Mouse (Mus musculus) hindbrain, embryonic 12.5 days (tissue): ENCODE results near the gene Eif2b3. TPM values are rescaled to one million over a fixed set of nuclear protein-coding genes. Genes with fewer than 3 reads are reported as not detected.

Experiments
- ATAC-seq: fragments of 200-750 bp; cut with Nextera tagmentation; 2 replicates; pipeline ENCODE4 v1.8.0; 2017; ENCODE audit warnings: moderate TSS enrichment; ENCODE audit not compliant: low FRiP score
- H3K27ac ChIP-seq: fragments of 300-500 bp; sonication (generic); 2 replicates; pipeline ENCODE4 v1.5.1; 2016; ENCODE audit warnings: mild to moderate bottlenecking
- H3K27me3 ChIP-seq: fragments of 300-500 bp; sonication (generic); 2 replicates; pipeline ENCODE4 v1.6.1; 2016; ENCODE audit warnings: mild to moderate bottlenecking
- H3K36me3 ChIP-seq: fragments of 300-500 bp; sonication (generic); 2 replicates; pipeline ENCODE4 v1.6.1; 2016; ENCODE audit warnings: mild to moderate bottlenecking
- H3K4me1 ChIP-seq: fragments of 300-500 bp; sonication (generic); 2 replicates; pipeline ENCODE4 v1.6.1; 2016
- H3K4me2 ChIP-seq: fragments of 300-500 bp; sonication (generic); replicated peaks from 2 replicates; pipeline ENCODE4 v1.6.1; 2016; ENCODE audit warnings: mild to moderate bottlenecking
- H3K4me3 ChIP-seq: fragments of 300-500 bp; sonication (generic); 2 replicates; pipeline ENCODE4 v1.5.1; 2016; ENCODE audit warnings: mild to moderate bottlenecking
- H3K9ac ChIP-seq: fragments of 300-500 bp; sonication (generic); 2 replicates; pipeline ENCODE4 v1.6.1; 2016; ENCODE audit warnings: mild to moderate bottlenecking, moderate library complexity
- H3K9me3 ChIP-seq: fragments of 300-500 bp; sonication (generic); replicated peaks from 2 replicates; pipeline ENCODE4 v1.6.1; 2016; ENCODE audit warnings: mild to moderate bottlenecking
- WGBS: fragments of 180-500 bp; shearing (Covaris S2); methylation state at CpG from one replicate; pipeline ENCODE4 v1.1.7; 2016; 5-methylcytosine and 5-hydroxymethylcytosine counted together
- polyA plus RNA-seq: library from polyadenylated mRNA; unstranded; fragments of >200 nt; fragmentation: Nextera tagmentation; extraction: Ambion mirVana; gene quantifications from 2 replicates; pipeline ENCODE4 v1.2.1, GENCODE M21; 2016

Gene Eif2b3
- polyA plus RNA-seq, 1 experiment from 2014 or later = 41.5 TPM

DNA sequence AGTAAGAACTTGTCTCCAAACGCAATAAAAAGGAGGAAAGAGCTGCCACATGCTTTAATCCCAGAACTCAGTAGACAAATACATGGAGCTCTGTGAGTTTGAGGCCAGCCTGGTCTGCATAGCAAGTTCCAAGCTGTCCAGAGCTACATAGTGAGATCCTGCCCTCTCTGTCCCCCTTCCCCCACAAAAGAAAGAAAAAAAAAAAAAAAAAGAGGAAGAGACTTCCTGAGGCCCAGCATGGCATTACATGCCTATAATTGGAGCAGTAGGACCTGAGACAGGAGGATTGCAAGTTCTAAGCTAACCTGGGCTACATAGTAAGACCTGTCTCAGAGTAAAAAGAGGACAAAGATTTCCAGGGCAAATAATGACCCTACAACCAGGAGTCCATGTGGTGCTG lies 50.4 kb downstream of the Eif2b3 start:
- no peak overlapping the region for H3K9ac ChIP-seq
- H3K36me3 ChIP-seq = peaks cover 59% of the 10 kb centered on the region
- no peaks in the 10 kb centered on the region for H3K4me1 ChIP-seq
- no peaks in the 10 kb centered on the region for H3K27me3 ChIP-seq
- H3K27ac ChIP-seq = no peak overlapping the region
- ATAC-seq = no peak
- H3K9me3 ChIP-seq = no peaks in the 10 kb centered on the region
- WGBS = 82% methylated on average over 1 of the region's 1 CpGs
- no peak overlapping the region for H3K4me2 ChIP-seq
- H3K4me3 ChIP-seq = no peak overlapping the region

DNA sequence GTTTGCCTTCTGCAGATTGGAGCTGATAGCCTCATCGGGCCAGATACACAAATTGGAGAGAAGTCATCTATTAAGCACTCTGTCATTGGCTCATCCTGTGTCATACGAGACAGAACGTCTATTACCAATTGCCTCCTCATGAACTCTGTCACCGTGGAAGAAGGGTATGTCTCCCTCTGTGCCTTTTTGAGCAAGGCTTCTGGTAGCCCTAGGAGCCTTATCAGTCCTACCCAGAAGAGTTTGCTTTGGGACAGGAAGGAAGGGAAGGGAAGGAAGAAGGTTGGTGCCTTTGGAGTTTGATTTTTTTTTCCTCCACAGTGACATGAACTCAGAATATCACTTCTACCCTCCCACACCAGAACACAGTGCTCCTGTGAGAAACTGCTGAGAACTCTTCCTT lies 51.4 kb downstream of the Eif2b3 start:
- Histone ChIP-seq H3K36me3 (peaks cover 57% of the 10 kb centered on the region), H3K4me2 (no peak overlapping the region), H3K27ac (no peak overlapping the region), H3K27me3 (no peaks in the 10 kb centered on the region), H3K9me3 (no peaks in the 10 kb centered on the region), H3K9ac (no peak overlapping the region), H3K4me1 (no peaks in the 10 kb centered on the region), H3K4me3 (no peak overlapping the region)
- WGBS = 86% methylated on average over 4 of the region's 4 CpGs
- ATAC-seq = no peak

DNA sequence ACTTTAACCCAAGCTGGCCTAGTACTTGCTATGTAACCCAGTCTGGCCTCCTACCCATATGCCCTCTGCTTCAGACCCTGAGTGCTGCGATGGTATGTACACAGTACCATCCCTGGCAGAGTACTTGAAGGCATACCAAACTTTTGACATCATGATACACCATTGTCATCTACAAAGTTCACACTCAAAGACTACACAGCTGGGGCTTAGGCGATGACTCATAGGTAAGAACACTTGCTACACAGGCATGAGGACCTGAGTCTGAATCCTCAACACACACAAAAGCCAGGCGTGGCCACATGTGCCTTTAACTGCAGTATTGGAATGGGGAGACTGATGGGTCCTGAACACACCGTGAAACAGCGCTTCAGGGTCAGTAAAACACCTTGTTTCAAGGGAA lies 52.0 kb downstream of the Eif2b3 start:
- Histone ChIP-seq H3K27ac (no peak overlapping the region), H3K9ac (no peak overlapping the region), H3K9me3 (no peaks in the 10 kb centered on the region), H3K36me3 (peaks cover 56% of the 10 kb centered on the region), H3K4me1 (no peaks in the 10 kb centered on the region), H3K4me2 (no peak overlapping the region), H3K27me3 (no peaks in the 10 kb centered on the region), H3K4me3 (no peak overlapping the region)
- no peak for ATAC-seq
- 95% methylated on average over 5 of the region's 5 CpGs for WGBS

DNA sequence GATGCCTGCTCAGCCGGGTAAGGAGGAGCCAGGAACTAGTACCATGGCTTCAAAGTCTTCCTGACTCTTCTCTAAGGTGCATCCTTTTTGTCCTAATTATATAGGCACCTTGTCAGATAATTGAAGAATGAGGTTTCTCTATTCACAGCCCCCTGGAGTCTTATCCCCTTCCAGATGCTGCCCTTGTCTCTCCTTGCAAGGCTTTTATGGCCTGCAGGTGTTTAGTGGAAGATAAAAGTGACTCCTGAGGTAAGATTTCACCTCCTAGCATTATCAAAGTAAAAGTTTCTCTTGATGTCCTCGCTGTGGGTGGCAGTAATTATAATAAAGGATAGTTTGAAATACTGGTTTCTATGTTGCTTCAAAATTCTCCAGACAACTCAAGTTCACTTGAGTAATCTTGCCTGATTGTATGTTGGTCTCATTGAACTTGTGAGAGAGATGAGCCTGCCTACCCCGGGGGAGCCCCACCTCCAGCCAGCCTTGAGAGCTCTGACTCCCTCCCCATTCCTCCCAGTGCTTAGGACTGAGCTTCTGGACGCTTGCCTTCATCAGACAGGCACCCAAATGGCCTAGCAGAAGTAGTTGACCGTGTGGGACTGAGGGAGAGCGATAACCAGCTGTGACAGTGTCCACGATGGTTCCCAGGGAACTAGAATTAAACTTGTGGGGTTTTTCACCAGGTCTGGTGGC lies 68.9 kb downstream of the Eif2b3 start:
- WGBS = 78% methylated on average over 7 of the region's 7 CpGs
- no peaks in the 10 kb centered on the region for H3K4me1 ChIP-seq
- ATAC-seq = no peak

DNA sequence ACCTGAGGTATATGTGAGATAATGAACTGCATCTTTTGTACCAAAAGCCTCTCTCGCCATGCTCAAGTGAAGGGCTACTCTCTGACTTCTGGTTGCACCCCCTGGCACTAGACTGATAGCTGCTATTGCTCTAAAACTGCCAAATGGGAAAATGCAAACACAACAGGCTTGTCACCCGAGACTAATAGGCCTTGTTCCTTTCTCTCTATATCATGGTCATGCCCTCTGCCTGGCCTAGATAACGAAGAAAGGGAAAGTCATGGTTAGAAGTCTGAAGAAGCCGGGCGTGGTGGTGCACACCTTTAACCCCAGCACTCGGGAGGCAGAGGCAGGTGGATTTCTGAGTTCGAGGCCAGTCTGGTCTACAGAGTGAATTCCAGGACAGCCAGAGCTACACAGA lies 71.4 kb downstream of the Eif2b3 start:
- peaks cover 4% of the 10 kb centered on the region for H3K4me1 ChIP-seq
- H3K4me2 ChIP-seq = no peak overlapping the region
- H3K27me3 ChIP-seq = peaks cover 11% of the 10 kb centered on the region
- no peak overlapping the region for H3K9ac ChIP-seq
- 80% methylated on average over 7 of the region's 7 CpGs for WGBS
- no peak overlapping the region for H3K27ac ChIP-seq
- H3K36me3 ChIP-seq = peaks cover 8% of the 10 kb centered on the region
- ATAC-seq = no peak
- no peak overlapping the region for H3K4me3 ChIP-seq
- no peaks in the 10 kb centered on the region for H3K9me3 ChIP-seq

More for the DNA sequence above, 68.9 kb downstream of the Eif2b3 start:
- Histone ChIP-seq H3K4me2 (no peak overlapping the region), H3K9ac (no peak overlapping the region), H3K27ac (no peak overlapping the region), H3K36me3 (peaks cover 13% of the 10 kb centered on the region), H3K27me3 (no peaks in the 10 kb centered on the region), H3K4me3 (no peak overlapping the region), H3K9me3 (no peaks in the 10 kb centered on the region)

DNA sequence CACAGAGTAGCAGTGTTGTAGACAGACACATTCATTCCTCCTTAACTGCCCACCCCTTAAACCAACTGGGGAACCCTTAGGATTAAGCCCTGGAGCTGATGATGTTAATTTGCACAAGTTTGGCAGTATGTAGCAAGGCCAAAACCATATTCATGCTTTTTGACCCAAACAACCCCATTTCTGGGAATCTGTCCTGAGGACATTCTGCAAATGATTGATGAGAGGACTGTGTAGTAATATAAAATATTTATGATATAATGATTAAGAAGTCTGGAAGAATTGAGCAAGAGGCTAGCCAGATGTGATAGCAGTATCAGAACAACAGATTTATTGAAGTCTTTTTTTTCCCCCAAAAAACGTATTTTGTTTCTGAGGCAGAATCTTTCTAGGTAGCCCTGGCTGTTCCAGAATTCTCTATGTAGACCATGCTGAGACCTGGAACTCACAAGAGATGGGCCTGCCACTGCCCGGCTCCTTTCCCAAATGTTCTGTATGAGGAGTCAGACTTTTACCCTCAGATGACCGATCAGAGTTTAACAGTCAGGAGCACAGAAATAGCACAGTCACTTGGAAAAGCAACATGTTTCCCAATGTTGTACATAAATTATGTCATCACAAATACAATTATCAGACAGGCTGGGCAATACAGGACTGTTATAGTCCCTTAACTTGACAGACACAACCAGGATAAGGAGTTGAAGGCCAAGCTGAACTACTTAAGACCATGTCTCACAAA lies 75.6 kb downstream of the Eif2b3 start:
- WGBS = 83% methylated on average over 3 of the region's 3 CpGs
- no peak overlapping the region for H3K4me2 ChIP-seq
- H3K9ac ChIP-seq = no peak overlapping the region
- peaks cover 38% of the 10 kb centered on the region for H3K27me3 ChIP-seq
- H3K36me3 ChIP-seq = no peaks in the 10 kb centered on the region
- no peak overlapping the region for H3K4me3 ChIP-seq
- no peak overlapping the region for H3K27ac ChIP-seq
- ATAC-seq = no peak
- peaks cover 29% of the 10 kb centered on the region for H3K4me1 ChIP-seq
- H3K9me3 ChIP-seq = no peaks in the 10 kb centered on the region

DNA sequence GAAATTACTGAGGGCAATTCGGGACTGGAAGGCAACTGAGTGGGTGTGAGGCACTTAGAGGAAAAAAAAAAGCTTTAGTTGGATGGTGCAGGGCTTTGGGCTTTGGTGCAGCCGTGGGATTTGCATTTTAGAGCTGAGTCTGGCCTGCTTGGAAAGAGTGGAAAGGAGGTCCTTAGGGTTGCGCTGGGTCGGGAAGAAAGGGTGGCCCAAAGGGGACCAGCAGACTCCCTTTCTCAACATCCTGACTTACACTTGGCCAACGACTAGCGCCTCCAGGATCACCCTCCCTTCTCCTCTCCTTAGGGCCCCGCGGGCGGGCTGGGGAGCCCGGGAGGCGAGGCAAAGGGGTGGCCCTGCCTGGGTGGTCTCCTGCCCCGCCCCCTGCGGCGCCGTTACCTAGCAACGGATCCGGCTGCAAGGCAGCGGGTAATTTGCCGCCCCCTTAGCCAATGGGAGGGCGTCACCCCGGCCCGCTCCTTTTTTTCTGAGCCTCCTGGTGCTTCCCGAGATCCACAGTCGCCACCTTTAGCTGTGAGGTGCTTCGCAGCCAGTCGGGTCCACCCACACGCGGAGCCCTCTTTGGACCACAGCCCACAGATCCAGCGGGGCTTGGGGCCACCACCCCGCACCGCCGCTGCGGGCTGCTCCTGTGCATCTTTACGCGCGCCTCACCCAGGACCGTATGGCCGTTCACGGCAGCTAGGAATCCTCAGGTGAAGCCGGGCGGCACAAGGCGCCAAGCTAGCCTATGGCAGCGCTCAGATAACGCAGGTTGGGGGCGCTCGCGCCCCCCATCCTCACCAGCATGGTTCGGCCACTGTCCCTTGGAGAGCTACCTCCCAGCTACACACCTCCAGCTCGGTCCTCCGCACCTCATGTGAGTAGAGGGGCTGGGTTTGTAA lies 76.6 kb downstream of the Eif2b3 start, which contains the start of gene Ptch2:
Gene Ptch2 (plus strand): TSS at position 525 of the 902 bp plus-strand sequence.
- peaks cover 29% of the 10 kb centered on the region for H3K4me1 ChIP-seq
- H3K9ac ChIP-seq = peak within 1 kb of the TSS; percentile 71
- peak within 1 kb of the TSS; percentile 60 for H3K4me3 ChIP-seq
- no peaks in the 10 kb centered on the region for H3K9me3 ChIP-seq
- H3K27me3 ChIP-seq = peaks cover 38% of the 10 kb centered on the region
- under 1% methylated on average over 42 of the region's 50 CpGs for WGBS
- H3K27ac ChIP-seq = peak within 1 kb of the TSS; percentile 72
- peak; percentile 89 for ATAC-seq
- no peaks in the 10 kb centered on the region for H3K36me3 ChIP-seq
- H3K4me2 ChIP-seq = peak within 1 kb of the TSS; percentile 90

DNA sequence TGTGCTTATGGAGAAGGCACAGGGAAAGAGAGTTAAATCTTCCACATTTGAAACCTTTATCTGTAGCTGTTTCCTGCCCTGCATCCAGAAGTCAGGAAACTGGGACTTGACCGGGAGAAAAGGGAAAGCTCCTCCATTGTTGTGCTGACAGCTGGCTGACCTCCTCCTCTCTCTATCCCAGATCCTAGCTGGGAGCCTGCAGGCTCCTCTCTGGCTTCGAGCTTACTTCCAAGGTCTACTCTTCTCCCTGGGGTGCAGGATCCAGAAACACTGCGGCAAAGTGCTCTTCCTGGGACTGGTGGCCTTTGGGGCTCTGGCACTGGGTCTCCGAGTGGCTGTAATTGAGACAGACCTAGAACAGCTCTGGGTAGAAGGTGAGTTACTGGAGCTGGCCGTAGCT lies 77.5 kb downstream of the Eif2b3 start:
- Histone ChIP-seq H3K27me3 (peaks cover 38% of the 10 kb centered on the region), H3K9me3 (no peaks in the 10 kb centered on the region), H3K4me1 (peaks cover 29% of the 10 kb centered on the region), H3K9ac (peak overlapping the region; percentile 71), H3K36me3 (no peaks in the 10 kb centered on the region), H3K4me3 (peak overlapping the region; percentile 60), H3K4me2 (peak overlapping the region; percentile 90), H3K27ac (no peak overlapping the region)
- WGBS = 13% methylated on average over 5 of the region's 5 CpGs
- no peak for ATAC-seq

DNA sequence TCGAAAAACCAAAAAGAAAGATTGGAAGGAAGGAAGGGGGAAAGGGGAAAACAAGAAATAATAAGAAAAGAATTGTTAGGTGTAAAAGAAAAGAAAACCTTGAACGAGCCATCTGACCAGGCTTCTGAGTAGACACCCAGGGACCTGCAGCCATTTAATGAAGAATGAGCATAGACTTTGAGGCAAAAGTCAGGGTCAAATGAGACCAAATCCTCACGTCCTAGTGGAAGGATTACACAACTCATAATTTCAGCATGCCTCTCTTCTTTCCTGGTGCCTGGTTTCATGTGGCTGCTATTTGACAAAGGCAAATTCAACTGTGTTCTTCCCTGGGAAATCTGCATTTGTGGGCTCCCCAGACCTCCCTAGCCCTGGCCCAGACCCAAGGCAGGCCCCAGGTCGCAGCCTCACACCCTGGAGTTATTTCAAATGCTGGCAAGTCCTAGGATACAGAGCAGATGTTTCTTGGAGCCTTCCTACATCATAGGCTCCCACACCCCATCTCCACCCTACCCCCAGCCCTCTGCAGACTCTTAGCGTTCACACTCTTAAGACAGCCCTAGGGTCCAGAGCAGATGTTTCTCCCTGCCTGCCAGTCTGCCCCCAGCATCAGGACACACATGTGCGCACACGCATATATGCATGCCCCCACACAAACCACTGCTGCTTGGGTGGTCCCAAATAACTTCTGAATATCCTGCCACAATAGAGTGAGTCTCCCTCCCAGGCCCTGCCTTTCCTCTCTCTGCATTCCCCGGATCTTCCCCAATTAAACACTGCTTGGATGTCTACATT lies 79.0 kb downstream of the Eif2b3 start:
- H3K36me3 ChIP-seq = no peaks in the 10 kb centered on the region
- no peak for ATAC-seq
- H3K27me3 ChIP-seq = peaks cover 38% of the 10 kb centered on the region
- no peak overlapping the region for H3K27ac ChIP-seq
- H3K4me3 ChIP-seq = no peak overlapping the region
- 0 out of 2 replicates have a peak overlapping the region, but pooled peaks have one; percentile 2 for H3K9ac ChIP-seq
- H3K9me3 ChIP-seq = no peaks in the 10 kb centered on the region
- peaks cover 29% of the 10 kb centered on the region for H3K4me1 ChIP-seq
- WGBS = 59% methylated on average over 8 of the region's 8 CpGs
- peak overlapping the region; percentile 90; the same call in 1 of the 2 replicates for H3K4me2 ChIP-seq

DNA sequence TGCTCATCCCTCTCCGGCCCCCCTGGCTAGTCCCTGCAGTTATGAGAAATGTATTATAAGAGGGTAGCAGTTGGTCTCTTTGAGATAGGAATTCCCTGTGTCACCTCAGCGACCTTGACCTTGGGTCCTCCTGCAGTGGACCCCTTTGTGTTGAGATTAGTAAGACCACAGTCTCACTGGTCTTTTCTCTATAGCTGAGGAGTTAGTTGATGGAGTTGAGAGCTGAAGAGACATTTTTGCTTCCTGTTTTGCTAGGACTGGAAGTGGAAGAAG lies 79.5 kb downstream of the Eif2b3 start:
- ATAC-seq = no peak
- H3K4me1 ChIP-seq = peaks cover 29% of the 10 kb centered on the region
- H3K27me3 ChIP-seq = peaks cover 38% of the 10 kb centered on the region
- no peak overlapping the region for H3K27ac ChIP-seq
- WGBS = 67% methylated on average over 2 of the region's 2 CpGs
- no peak overlapping the region for H3K4me2 ChIP-seq
- no peak overlapping the region for H3K9ac ChIP-seq
- H3K36me3 ChIP-seq = no peaks in the 10 kb centered on the region
- H3K4me3 ChIP-seq = no peak overlapping the region
- H3K9me3 ChIP-seq = no peaks in the 10 kb centered on the region

DNA sequence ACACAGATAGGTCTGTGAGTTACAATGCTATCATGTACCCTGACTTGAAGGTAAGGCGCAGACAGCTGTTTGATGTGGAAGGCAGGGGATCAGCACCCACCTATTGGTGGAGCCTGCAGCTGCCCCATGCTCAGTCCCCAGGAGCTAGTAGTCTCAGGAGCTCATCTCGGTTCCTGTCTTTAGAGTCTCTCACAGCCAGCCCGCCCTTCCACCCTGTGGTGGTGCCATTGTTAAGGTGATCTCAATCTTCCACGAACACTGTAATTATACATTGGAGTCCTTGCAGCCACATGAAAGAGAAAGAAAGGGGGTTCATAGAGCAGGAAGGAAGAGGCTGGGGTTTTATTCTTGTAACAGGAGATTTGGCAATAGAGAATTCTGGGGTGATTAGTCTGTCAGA lies 80.8 kb downstream of the Eif2b3 start:
- Histone ChIP-seq H3K4me2 (no peak overlapping the region), H3K4me1 (peaks cover 29% of the 10 kb centered on the region), H3K9ac (no peak overlapping the region), H3K4me3 (no peak overlapping the region), H3K36me3 (no peaks in the 10 kb centered on the region), H3K27me3 (peaks cover 28% of the 10 kb centered on the region; the same call in 1 of the 2 replicates), H3K27ac (no peak overlapping the region), H3K9me3 (no peaks in the 10 kb centered on the region)
- 78% methylated on average over 4 of the region's 4 CpGs for WGBS
- ATAC-seq = no peak
